Mouse (Mus musculus): Measurements from ENCODE around the gene Hist1h1a. TPM values are rescaled to one million over a fixed set of nuclear protein-coding genes. Genes with fewer than 3 reads are reported as not detected.
A peak's percentile ranks its signal among the peaks of the same experiment; 100 is the strongest.
"Not testable (repeated sequence)": the region's sequence is repeated elsewhere in the genome, so short reads cannot be mapped to it uniquely, and the experiment has no call there.

Hist1h1a gene
- polyA plus RNA-seq (2015; fragmentation: Nextera tagmentation; extraction: Ambion mirVana), result 4.3 and 6.0 TPM in 2 replicates

- peak within 1 kb of the TSS; percentile 88 for H3K9ac ChIP-seq
- peak within 1 kb of the TSS; percentile 97 for H3K27ac ChIP-seq
- H3K4me2 ChIP-seq (replicated peaks), result peak within 1 kb of the TSS; percentile 92
- peaks cover 18% of the 10 kb centered on the region for H3K4me1 ChIP-seq
- 3% methylated on average over 34 of the region's 34 CpGs for WGBS
- no peaks in the 10 kb centered on the region for H3K27me3 ChIP-seq
- ATAC-seq (ENCODE audit: low FRiP score, low read depth), result peak; percentile 70
- no peaks in the 10 kb centered on the region for H3K9me3 ChIP-seq
- H3K36me3 ChIP-seq, result no peaks in the 10 kb centered on the region
- H3K4me3 ChIP-seq, result peak within 1 kb of the TSS; percentile 59
Measured at GRCm38 (mm10) chr13:23763586-23764323, at the start of gene Hist1h1a. TSS of gene Hist1h1a (plus strand) at chr13:23763666.

GRCm38 (mm10) chr13:23716261-23717042, 47.0 kb upstream of the Hist1h1a start:
- H3K27me3 ChIP-seq, result no peaks in the 10 kb centered on the region
- WGBS, result 85% methylated on average over 5 of the region's 5 CpGs
- H3K9me3 ChIP-seq, result no peaks in the 10 kb centered on the region
- peaks cover 15% of the 10 kb centered on the region for H3K4me1 ChIP-seq
- no peak overlapping the region for H3K4me2 ChIP-seq (replicated peaks)
- H3K4me3 ChIP-seq, result no peak overlapping the region
- H3K27ac ChIP-seq, result no peak overlapping the region
- H3K9ac ChIP-seq, result no peak overlapping the region
- no peaks in the 10 kb centered on the region for H3K36me3 ChIP-seq
- no peak for ATAC-seq (ENCODE audit: low FRiP score, low read depth)

- H3K4me1 ChIP-seq, result peaks cover 15% of the 10 kb centered on the region
- H3K4me3 ChIP-seq, result no peak overlapping the region
- H3K9ac ChIP-seq, result 0 out of 2 replicates have a peak overlapping the region, but pooled peaks have one; percentile 50
- no peak overlapping the region for H3K4me2 ChIP-seq (replicated peaks)
- H3K27ac ChIP-seq, result no peak overlapping the region
- 48% methylated on average over 11 of the region's 11 CpGs for WGBS
- no peaks in the 10 kb centered on the region for H3K36me3 ChIP-seq
- no peak for ATAC-seq (ENCODE audit: low FRiP score, low read depth)
- H3K9me3 ChIP-seq, result no peaks in the 10 kb centered on the region
- no peaks in the 10 kb centered on the region for H3K27me3 ChIP-seq
Measured at GRCm38 (mm10) chr13:23717176-23717575, 46.3 kb upstream of the Hist1h1a start.

- WGBS, result 10% methylated on average over 2 of the region's 2 CpGs
- not testable (repeated sequence) for H3K4me3 ChIP-seq; H3K27ac ChIP-seq; H3K27me3 ChIP-seq; H3K36me3 ChIP-seq; H3K9me3 ChIP-seq; ATAC-seq (ENCODE audit: low FRiP score, low read depth); H3K4me2 ChIP-seq (replicated peaks)
- Histone ChIP-seq H3K4me1 (peaks cover 15% of the 10 kb centered on the region), H3K9ac (0 out of 2 replicates have a peak overlapping the region, but pooled peaks have one; percentile 50)
Measured at GRCm38 (mm10) chr13:23717593-23718245, 45.7 kb upstream of the Hist1h1a start.

- 83% methylated on average over 4 of the region's 4 CpGs for WGBS
- H3K27me3 ChIP-seq, result no peaks in the 10 kb centered on the region
- H3K9me3 ChIP-seq, result no peaks in the 10 kb centered on the region
- H3K4me3 ChIP-seq, result no peak overlapping the region
- H3K36me3 ChIP-seq, result no peaks in the 10 kb centered on the region
- no peaks in the 10 kb centered on the region for H3K4me1 ChIP-seq
- H3K27ac ChIP-seq, result no peak overlapping the region
- no peak overlapping the region for H3K9ac ChIP-seq
- H3K4me2 ChIP-seq (replicated peaks), result no peak overlapping the region
- ATAC-seq (ENCODE audit: low FRiP score, low read depth), result no peak
Measured at GRCm38 (mm10) chr13:23724239-23724638, 39.2 kb upstream of the Hist1h1a start.

- Histone ChIP-seq H3K9me3 (no peaks in the 10 kb centered on the region), H3K9ac (no peak overlapping the region), H3K27ac (no peak overlapping the region), H3K36me3 (no peaks in the 10 kb centered on the region), H3K4me2 (replicated peaks) (no peak overlapping the region), H3K4me1 (no peaks in the 10 kb centered on the region), H3K4me3 (no peak overlapping the region), H3K27me3 (no peaks in the 10 kb centered on the region)
- WGBS, result 22% methylated on average over 1 of the region's 1 CpGs
- no peak for ATAC-seq (ENCODE audit: low FRiP score, low read depth)
Measured at GRCm38 (mm10) chr13:23725213-23725612, 38.3 kb upstream of the Hist1h1a start.

- no peak overlapping the region for H3K4me3 ChIP-seq
- H3K27ac ChIP-seq, result no peak overlapping the region
- no peaks in the 10 kb centered on the region for H3K27me3 ChIP-seq
- H3K4me2 ChIP-seq (replicated peaks), result no peak overlapping the region
- H3K9me3 ChIP-seq, result no peaks in the 10 kb centered on the region
- H3K36me3 ChIP-seq, result no peaks in the 10 kb centered on the region
- no peak overlapping the region for H3K9ac ChIP-seq
- no peaks in the 10 kb centered on the region for H3K4me1 ChIP-seq
- WGBS, result 88% methylated on average over 18 of the region's 18 CpGs
- no peak for ATAC-seq (ENCODE audit: low FRiP score, low read depth)
Measured at GRCm38 (mm10) chr13:23728472-23729191, 34.8 kb upstream of the Hist1h1a start.

GRCm38 (mm10) chr13:23729192-23729525, 34.3 kb upstream of the Hist1h1a start:
- no peaks in the 10 kb centered on the region for H3K4me1 ChIP-seq
- no peaks in the 10 kb centered on the region for H3K36me3 ChIP-seq
- 94% methylated on average over 9 of the region's 9 CpGs for WGBS
- no peak for ATAC-seq (ENCODE audit: low FRiP score, low read depth)
- H3K4me3 ChIP-seq, result no peak overlapping the region
- H3K27ac ChIP-seq, result no peak overlapping the region
- H3K9ac ChIP-seq, result no peak overlapping the region
- H3K27me3 ChIP-seq, result no peaks in the 10 kb centered on the region
- no peaks in the 10 kb centered on the region for H3K9me3 ChIP-seq
- no peak overlapping the region for H3K4me2 ChIP-seq (replicated peaks)

- Histone ChIP-seq H3K9ac (no peak overlapping the region), H3K27me3 (no peaks in the 10 kb centered on the region)
- 90% methylated on average over 5 of the region's 5 CpGs for WGBS
Measured at GRCm38 (mm10) chr13:23729706-23730105, 33.8 kb upstream of the Hist1h1a start.

GRCm38 (mm10) chr13:23730479-23730878, 33.0 kb upstream of the Hist1h1a start:
- WGBS, result 47% methylated on average over 8 of the region's 8 CpGs

More at GRCm38 (mm10) chr13:23729706-23730105, 33.8 kb upstream of the Hist1h1a start:
- Histone ChIP-seq H3K4me1 (no peaks in the 10 kb centered on the region), H3K4me3 (no peak overlapping the region), H3K36me3 (no peaks in the 10 kb centered on the region), H3K9me3 (no peaks in the 10 kb centered on the region), H3K4me2 (replicated peaks) (no peak overlapping the region), H3K27ac (no peak overlapping the region)
- no peak for ATAC-seq (ENCODE audit: low FRiP score, low read depth)

GRCm38 (mm10) chr13:23732156-23732804, 31.2 kb upstream of the Hist1h1a start:
- Histone ChIP-seq H3K4me3 (no peak overlapping the region), H3K36me3 (no peaks in the 10 kb centered on the region), H3K4me1 (no peaks in the 10 kb centered on the region), H3K4me2 (replicated peaks) (no peak overlapping the region), H3K27ac (no peak overlapping the region), H3K9me3 (no peaks in the 10 kb centered on the region), H3K27me3 (no peaks in the 10 kb centered on the region), H3K9ac (no peak overlapping the region)
- no peak for ATAC-seq (ENCODE audit: low FRiP score, low read depth)
- 23% methylated on average over 8 of the region's 8 CpGs for WGBS

More at GRCm38 (mm10) chr13:23730479-23730878, 33.0 kb upstream of the Hist1h1a start:
- no peak for ATAC-seq (ENCODE audit: low FRiP score, low read depth)
- Histone ChIP-seq H3K4me3 (no peak overlapping the region), H3K9me3 (no peaks in the 10 kb centered on the region), H3K4me1 (no peaks in the 10 kb centered on the region), H3K4me2 (replicated peaks) (no peak overlapping the region), H3K9ac (no peak overlapping the region), H3K27me3 (no peaks in the 10 kb centered on the region), H3K27ac (no peak overlapping the region), H3K36me3 (no peaks in the 10 kb centered on the region)
